Mouse (Mus musculus): Measurements from ENCODE around the gene Pex26.

DNA sequence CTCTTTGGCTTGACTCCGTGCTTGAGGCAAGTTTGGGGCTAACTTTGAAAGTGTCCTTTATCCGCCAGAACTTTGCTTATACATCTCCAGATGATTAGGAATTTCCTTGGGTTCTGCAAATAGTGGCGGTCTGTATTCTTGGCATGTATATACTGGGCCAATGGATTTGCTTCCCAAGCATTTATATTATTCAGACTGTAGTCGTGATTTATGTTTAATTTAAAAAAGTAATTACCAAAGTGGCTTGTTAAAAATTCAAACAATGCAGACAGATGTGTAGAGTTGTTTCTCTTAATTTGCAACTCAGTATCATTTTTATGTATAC lies 62.5 kb downstream of the Pex26 start:
- TF ChIP-seq GATA1 (IDR thresholded peaks at IDR 0.05; ENCODE audit: low read length) (no peak), TAL1 (IDR thresholded peaks at IDR 0.05; ENCODE audit: low read length) (no peak)

All from erythroblast, embryonic 14.5 days (primary cell).